Comparison of ENCODE assay signal across 16 mouse cellular contexts in the genomic region with DNA sequence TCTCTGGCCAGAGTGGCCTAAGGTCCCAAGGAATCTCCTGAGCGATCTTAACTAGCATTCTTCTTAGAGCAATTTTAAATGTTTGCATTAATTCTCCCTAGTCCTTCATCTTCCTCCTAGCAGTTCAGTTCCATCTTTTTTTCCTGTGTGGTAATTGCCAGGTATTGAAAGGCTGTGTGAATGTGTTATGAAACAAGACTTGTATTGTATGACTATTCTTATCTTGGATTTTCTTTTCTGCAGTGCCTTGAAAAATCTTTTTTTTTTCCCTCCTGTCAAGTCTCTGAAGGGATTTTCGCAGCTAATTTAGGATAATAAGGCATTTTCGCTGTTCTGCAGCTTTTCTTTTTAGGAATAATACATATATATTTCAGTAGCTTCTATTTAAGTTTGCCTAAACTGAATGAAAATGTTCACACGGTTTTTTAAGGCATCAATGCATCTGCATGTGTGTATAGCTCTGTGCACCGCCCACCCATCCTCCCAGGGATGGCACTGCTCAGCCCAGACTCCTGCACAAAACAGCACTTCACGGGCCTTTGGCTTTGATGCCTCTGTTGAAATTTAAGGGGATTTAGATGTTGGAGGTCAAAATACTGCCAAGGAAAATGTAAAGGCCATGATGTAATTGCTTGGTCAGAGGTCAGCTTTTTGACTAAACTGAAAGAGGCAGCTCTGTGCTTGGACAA.
A peak's percentile ranks its signal among the peaks of the same experiment; 100 is the strongest.
DNase-seq lines count a peak whose midpoint lies in the region; ATAC-seq and TF ChIP-seq lines count a peak whose summit lies in the region.
"Had no signal": no experiment of that assay in that cellular context is flagged by ENCODE, and none has a peak within 500 bp of the region (broad histone marks: within the 10 kb centered on the region; RNA-seq: fewer than 3 reads in every experiment).

No protein-coding gene starts in this region.

- H3K4me3 ChIP-seq in hindbrain, embryonic 11.5 days (ENCODE audit: low read depth, low read length): no peak overlapping the region
- H3K4me3 ChIP-seq in hindbrain, embryonic 13.5 days: no peak overlapping the region
- H3K4me3 ChIP-seq in left cerebral cortex, adult 2 months: no peak overlapping the region
- H3K4me3 ChIP-seq: embryonic facial prominence, embryonic 12.5 days; forebrain, embryonic 12.5 days; heart, embryonic 13.5 days; kidney, embryonic 15.5 days; liver, embryonic 12.5 days had no signal

- no peaks in the 10 kb centered on the region for H3K4me1 ChIP-seq in hindbrain, embryonic 11.5 days (replicated peaks; ENCODE audit: control insufficient read depth, insufficient read depth, low read length)
- H3K4me1 ChIP-seq in hindbrain, embryonic 13.5 days (replicated peaks): no peaks in the 10 kb centered on the region
- H3K4me1 ChIP-seq: embryonic facial prominence, embryonic 12.5 days; forebrain, embryonic 12.5 days; heart, embryonic 13.5 days; kidney, embryonic 15.5 days; liver, embryonic 12.5 days had no signal

- no peak for TF ChIP-seq CTCF in left cerebral cortex, adult 2 months (IDR thresholded peaks at IDR 0.05)

- ATAC-seq in hindbrain, embryonic 11.5 days (ENCODE audit: low FRiP score): no peak
- ATAC-seq in hindbrain, embryonic 13.5 days (ENCODE audit: low FRiP score): no peak
- no peak for ATAC-seq in megakaryocyte, adult 5-6 weeks (ENCODE audit: poor library complexity, severe bottlenecking)
- ATAC-seq: hindbrain, postnatal 0 days; liver, embryonic 12.5 days had no signal

- no peaks in the 10 kb centered on the region for H3K36me3 ChIP-seq in hindbrain, embryonic 11.5 days (ENCODE audit: control insufficient read depth, insufficient read depth, low read length)
- H3K36me3 ChIP-seq in hindbrain, embryonic 13.5 days: no peaks in the 10 kb centered on the region
- H3K36me3 ChIP-seq: embryonic facial prominence, embryonic 12.5 days; forebrain, embryonic 12.5 days; heart, embryonic 13.5 days; kidney, embryonic 15.5 days; liver, embryonic 12.5 days had no signal

- intact Hi-C loops in left cerebral cortex, adult 2 months (cut with DNase I): loop anchor here (1.0 to 10.0 kb wide), 2 partner anchors 126 to 512 kb away; no protein-coding TSS in a partner anchor

- no peak overlapping the region for H3K9ac ChIP-seq in hindbrain, embryonic 11.5 days (ENCODE audit: low read depth, low read length)
- H3K9ac ChIP-seq in hindbrain, embryonic 13.5 days: no peak overlapping the region
- H3K9ac ChIP-seq: embryonic facial prominence, embryonic 12.5 days; forebrain, embryonic 12.5 days; heart, embryonic 13.5 days; kidney, embryonic 15.5 days; liver, embryonic 12.5 days had no signal

- peak; percentile 17 for DNase-seq in hindbrain, embryonic 11.5 days (ENCODE audit: low spot score)
- DNase-seq in embryo, embryonic 11 days: peak; percentile 47
- DNase-seq in left cerebral cortex, adult 2 months (ENCODE audit: extremely low spot score in 1 of 2, low spot score in 2 of 2): peak; percentile 24 to 32
- peak; percentile 67 to 77 for DNase-seq in right cerebral cortex, postnatal 10 days (ENCODE audit: low spot score in 2 of 2)
- no peak for DNase-seq in urinary bladder, postnatal 14 days (ENCODE audit: low spot score)
- DNase-seq in Muller cell, postnatal 12 days (ENCODE audit: inconsistent ontology term): no peak
- DNase-seq: cerebellum, adult 11-12 months; lung, postnatal 14 days had no signal

- H3K27ac ChIP-seq in hindbrain, embryonic 11.5 days (ENCODE audit: low read depth, low read length): no peak overlapping the region
- no peak overlapping the region for H3K27ac ChIP-seq in hindbrain, embryonic 13.5 days
- 0 out of 2 replicates have a peak overlapping the region, but pooled peaks have one; percentile 8 for H3K27ac ChIP-seq in left cerebral cortex, adult 2 months
- H3K27ac ChIP-seq: embryonic facial prominence, embryonic 12.5 days; forebrain, embryonic 12.5 days; heart, embryonic 13.5 days; hindbrain, postnatal 0 days; kidney, embryonic 15.5 days; liver, embryonic 12.5 days had no signal

- H3K27me3 ChIP-seq in hindbrain, embryonic 11.5 days (ENCODE audit: control insufficient read depth, insufficient read depth, low read length): peaks cover 3% of the 10 kb centered on the region; the same call in 1 of the 2 replicates
- 0 out of 2 replicates have a peak, but pooled peaks cover 7% of the 10 kb centered on the region for H3K27me3 ChIP-seq in hindbrain, embryonic 13.5 days
- H3K27me3 ChIP-seq: embryonic facial prominence, embryonic 12.5 days; heart, embryonic 13.5 days; kidney, embryonic 15.5 days; liver, embryonic 12.5 days had no signal

- WGBS in hindbrain, embryonic 11.5 days: 42% methylated on average over 6 of the region's 6 CpGs
- 37% methylated on average over 6 of the region's 6 CpGs for WGBS in hindbrain, embryonic 13.5 days

- H3K4me2 ChIP-seq in hindbrain, embryonic 11.5 days (replicated peaks; ENCODE audit: low read depth, low read length): no peak overlapping the region
- no peak overlapping the region for H3K4me2 ChIP-seq in hindbrain, embryonic 13.5 days
- H3K4me2 ChIP-seq: embryonic facial prominence, embryonic 12.5 days; forebrain, embryonic 12.5 days; heart, embryonic 13.5 days; kidney, embryonic 15.5 days; liver, embryonic 12.5 days had no signal

- H3K9me3 ChIP-seq in hindbrain, embryonic 11.5 days (ENCODE audit: control insufficient read depth, low read length): no peaks in the 10 kb centered on the region
- no peaks in the 10 kb centered on the region for H3K9me3 ChIP-seq in hindbrain, embryonic 13.5 days
- H3K9me3 ChIP-seq: embryonic facial prominence, embryonic 12.5 days; forebrain, embryonic 12.5 days; heart, embryonic 13.5 days; kidney, embryonic 15.5 days; liver, embryonic 12.5 days had no signal

Comparison
In these comparisons a context has a peak if more than half of its experiments do, and no peak if none do; other contexts are left out.
1. DNase-seq: peak in hindbrain, embryonic 11.5 days (single experiment), embryo, embryonic 11 days (single experiment), left cerebral cortex, adult 2 months (2 of 2) and right cerebral cortex, postnatal 10 days (2 of 2); none in urinary bladder, postnatal 14 days (single experiment) and Muller cell, postnatal 12 days (single experiment).